Mouse (Mus musculus) lung, postnatal 4 days (tissue): ENCODE data around the gene Pdgfra.
A peak's percentile ranks its signal among the peaks of the same experiment; 100 is the strongest.

ENCODE experiments used
- DNase-seq, 2 experiments: peaks; one replicate each; pipeline ENCODE4 v3.0.0; 2021

Pdgfra gene

DNA sequence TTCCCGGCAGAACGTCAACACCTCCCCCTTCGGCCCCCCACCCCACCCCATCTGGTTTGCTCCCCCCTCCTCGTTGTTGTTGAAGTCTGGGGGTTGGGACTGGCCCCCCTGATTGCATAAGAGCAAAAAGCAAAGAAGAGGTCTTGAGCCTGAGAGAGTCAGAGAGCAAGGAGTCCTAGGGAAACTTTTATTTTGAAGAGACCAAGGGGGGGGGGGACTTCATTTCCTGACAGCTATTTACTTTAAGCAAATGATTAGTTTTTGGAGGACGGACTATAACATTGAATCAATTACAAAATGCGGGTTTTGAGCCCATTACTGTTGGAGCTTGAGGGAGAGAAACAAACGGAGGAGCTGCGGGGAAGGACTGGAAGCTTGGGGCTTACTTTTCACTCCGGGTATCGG, at the start of gene Pdgfra:
TSS of gene Pdgfra (plus strand) at position 272 of the 405 bp plus-strand sequence.
- DNase-seq = peak; percentile 32 to 42

DNA sequence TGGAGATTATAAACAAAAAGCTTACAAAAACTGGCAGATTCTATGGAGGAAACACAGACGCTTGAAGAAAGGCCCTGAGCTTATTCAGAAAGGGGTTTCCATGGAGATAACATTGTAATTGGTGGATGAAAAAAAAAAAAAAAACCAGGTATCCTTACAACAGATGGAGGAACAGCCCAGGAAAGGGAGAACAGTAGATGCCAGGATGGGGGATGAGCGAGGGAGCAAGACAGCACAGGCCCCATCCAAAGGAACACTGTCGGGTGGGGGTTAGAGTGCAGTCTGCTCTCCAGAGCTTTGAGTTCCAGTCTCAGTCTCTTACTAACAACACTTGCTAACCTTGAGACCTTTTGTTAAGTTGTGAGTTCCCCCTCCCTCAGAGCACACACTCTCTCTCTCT, 45.6 kb upstream of the Pdgfra start:
- DNase-seq = no peak

DNA sequence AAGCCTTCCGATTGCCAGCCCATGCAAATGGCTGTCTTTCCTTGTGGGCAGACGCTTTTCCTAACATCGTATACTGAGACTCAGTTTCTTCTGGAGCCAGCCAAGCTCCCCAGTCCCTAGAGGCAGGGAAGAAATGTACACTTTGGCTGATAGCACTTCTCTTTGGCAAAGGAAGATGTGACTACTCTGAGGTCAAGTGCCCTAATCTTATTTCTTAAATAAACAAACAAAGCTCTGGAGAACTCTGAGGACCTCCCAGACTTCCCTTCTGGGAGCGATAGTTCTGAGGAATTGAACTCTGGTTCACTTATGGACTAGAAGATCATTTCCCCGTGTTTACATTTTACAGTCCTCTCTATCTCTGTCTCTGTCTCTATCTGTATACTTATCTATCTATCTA, 42.7 kb upstream of the Pdgfra start:
- DNase-seq = no peak

DNA sequence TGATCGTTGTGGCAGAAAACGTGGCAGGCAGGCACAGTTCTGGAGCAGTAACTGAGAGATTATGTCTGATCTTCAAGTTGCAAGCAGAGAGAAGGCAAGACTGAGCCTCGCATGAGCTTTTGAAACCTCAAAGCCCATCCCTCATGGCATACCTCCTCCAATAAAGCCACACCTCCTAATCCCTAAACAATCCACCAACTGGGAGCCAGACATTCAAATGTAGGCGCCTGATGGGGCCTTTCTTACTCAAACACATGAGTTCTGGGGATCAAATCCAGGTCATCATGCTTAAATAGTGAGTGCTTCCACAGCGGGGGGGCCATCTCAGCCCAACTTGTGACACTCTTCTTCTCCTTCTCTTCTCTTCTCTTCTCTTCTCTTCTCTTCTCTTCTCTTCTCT, 40.3 kb upstream of the Pdgfra start:
- no peak for DNase-seq

DNA sequence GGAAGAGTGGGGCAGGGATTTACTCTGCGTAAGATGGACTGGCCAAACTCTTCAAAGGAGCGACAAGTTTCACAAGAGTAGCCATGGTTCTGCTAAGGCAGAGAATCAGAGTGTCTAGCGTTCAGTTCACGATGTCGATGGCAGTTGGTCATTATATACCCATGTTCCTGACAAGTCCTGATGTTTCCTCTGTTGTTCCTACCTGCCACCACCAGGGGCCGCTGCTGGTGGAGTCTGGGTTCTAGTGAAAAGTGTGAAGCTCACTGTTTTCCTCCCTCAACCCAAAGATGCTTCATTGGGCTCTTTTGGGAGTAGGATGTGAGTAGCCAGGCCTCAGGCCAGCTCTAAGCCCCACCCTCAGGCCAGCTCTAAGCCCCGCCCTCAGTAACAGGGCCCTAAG, 33.3 kb upstream of the Pdgfra start:
- no peak for DNase-seq

DNA sequence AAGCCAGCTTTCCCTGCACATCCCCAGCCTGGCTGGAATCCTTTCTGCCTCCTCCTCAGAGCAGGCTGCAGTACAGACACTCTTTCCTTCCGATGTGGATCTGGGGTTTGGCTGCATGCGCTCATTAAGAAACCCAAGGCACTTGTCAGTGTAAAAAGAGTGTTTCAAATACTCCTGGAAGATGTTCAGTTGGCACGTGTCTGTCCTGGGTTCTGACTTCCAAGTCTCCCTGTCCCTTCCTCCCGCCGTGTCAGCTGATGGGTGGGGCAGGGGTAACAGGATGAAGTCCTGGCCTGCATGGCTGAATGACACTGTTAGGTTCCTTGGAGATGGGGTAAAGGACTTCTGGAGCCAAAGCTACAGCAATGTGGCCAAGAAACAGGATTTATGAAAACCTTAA, 30.4 kb upstream of the Pdgfra start:
- DNase-seq = peak; percentile 8 to 22

DNA sequence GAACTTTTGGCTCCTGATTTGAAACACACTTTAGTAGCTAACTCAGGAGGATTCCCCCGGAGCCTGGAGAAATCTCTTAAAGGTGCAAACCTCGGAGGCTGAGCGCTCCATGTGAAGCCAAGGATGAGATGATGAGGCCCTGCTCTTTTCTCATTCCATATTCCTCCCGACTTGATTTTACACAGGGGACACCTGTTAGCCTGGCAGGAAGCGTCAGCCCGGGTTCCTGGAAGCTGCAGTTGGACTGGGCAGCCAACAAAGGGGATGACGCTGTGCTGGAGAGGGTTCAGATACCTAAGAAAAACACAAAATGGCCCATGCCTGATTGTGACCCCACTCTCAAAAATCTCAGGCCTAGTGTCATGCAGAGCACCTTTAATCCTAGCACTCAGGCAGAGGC, 17.4 kb upstream of the Pdgfra start:
- no peak for DNase-seq

DNA sequence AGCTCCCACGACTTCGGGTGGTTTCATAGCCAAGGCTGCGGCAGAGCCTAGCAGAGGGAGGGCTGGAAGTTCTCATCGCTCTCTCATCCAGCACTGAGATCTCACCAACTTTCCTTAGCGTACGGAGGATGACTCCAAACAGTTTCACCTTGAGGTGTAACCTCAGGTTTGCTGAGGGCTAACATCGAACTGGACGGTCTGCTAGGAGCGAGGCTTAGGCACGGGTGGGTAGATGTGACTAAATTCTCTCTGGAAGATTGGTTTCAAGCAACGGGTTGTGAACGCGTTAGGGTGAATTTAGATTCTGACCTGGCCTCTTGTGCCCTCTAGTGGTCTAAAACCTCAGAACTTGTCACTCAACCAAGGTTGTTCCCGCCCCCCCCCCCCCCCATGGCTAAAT, 9.0 kb upstream of the Pdgfra start:
- peak in 1 of 2 experiments; percentile 79 for DNase-seq

DNA sequence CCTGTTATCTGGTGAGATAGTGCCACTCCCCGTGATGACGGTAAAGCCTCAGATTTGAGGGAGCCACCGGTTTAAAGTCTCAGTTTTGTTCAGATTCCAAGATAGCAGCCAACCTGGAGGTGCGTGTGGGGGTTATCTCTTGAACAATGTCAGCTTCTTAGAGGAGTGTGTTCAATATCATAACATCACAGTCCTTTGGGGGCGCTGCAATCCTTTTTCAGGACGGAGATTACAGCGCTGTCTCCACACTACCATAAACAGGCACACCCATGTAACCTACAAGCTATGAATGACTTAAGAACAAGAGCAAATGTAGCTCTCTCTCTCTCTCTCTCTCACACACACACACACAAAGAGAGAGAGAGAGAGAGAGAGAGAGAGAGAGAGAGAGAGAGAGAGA, 8.3 kb upstream of the Pdgfra start:
- DNase-seq = no peak

DNA sequence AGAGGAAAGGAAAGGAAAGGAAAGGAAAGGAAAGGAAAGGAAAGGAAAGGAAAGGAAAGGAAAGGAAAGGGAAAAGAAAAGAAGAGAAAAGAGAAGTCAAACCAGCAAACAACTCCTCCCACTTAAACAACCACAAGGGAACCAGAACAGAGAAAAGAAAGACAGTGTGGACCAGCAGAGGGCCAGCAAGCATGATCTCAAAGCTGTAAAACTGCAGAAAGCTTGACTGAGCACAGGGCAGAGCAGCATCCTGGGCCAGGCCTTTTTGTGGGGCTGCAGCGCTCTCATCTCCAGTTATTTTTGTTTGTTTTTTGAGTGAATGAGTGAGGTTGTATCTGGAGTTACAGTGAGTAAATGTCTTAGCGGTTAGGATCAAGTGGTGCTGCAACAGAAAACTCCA, 6.8 kb upstream of the Pdgfra start:
- DNase-seq = no peak

DNA sequence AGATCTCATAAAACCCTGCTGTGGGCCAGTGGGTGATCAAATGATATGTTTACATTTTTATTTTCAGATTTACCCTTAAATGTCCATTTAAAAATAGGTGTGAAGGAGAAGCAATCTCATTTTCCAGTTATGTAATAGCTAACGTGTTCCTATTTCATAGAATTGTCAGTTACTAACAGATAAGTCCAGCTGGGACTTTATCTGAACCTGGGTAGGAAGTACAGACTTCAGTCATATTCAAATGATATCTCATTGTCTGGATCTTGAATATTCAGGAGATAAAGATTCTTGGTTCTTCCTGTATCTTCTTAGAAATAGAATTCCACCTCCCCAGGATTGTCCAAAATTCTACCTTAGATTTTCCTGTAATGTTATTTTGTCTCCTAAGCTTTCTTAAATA, 5.6 kb upstream of the Pdgfra start:
- DNase-seq = no peak

DNA sequence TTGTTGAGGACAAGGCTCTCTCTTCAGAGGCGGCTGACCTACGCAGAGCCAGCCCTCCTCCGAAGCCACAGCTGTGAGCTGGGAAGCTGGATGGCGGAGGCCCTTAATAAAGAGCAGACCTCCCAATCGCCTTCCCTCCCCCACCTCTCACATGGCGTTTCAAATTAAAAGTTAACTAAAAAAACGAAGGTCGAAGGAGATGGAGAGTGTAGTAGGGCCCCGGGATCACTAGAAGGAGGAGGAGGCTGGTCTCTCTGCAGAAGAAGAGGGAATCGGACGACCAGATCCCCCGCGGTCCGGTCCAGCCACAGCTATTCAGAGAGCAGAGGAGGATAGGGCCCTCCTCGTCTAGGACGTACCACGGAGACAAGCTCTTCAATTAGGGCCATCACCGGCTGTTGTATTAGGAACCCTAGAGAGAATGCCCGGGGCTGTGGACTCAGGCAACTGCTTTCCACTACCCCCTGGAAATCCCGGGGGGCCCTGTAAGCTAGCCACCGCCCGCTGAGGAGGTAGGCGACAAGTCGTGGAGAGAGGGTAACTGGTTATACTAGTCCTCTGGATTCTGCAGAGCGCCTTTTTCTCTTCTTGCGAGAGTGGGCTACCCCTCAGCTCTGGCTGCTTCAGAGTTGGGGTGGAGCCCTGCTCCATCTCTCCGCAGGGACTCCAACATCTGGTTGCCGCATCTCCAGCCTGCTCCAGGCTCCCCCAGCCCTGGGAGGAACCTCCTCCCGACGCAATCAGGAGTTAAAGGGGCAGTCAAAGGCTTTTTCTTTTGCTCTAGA, 3.6 kb upstream of the Pdgfra start:
- peak; percentile 23 to 49 for DNase-seq

DNA sequence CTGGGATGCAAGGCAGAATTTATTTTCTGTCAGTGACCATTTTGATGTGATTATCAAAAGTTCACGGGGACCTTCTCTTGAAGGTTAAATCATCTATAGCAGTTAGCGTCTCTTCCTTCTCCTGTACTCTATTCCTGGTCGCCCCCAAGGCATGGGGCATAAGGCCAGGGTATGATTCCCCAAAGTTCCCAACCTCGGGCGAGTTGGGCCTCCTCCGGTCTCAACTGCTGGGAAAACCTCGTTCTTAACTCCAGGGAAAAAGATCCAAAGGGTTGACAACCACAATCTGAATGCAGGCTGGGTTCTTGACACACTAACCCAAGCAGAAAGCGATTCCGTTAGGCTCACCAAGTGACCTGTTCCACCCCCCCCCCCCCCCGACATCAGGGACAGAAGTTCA, 2.7 kb upstream of the Pdgfra start:
- no peak for DNase-seq

DNA sequence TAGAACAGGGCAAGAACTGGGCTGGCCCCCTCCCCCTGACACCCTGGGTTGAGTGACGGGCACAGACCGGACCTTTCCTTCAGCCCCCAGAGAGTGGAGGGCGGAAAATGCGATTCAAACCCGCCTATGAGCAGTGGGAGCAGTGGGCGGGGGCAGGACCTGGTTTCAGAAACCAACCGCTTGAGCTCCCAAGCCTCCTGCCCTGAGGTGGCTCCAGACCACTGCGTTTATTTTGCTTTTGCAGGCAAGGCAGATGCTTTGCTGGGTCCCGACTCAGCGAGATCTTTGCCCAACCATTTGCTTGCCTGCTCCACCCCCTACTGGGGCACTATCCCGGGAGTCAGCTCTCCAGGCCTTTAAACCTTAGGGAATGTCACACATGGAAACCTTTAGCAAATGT, 2.2 kb upstream of the Pdgfra start:
- DNase-seq = peak; percentile 30 to 59

DNA sequence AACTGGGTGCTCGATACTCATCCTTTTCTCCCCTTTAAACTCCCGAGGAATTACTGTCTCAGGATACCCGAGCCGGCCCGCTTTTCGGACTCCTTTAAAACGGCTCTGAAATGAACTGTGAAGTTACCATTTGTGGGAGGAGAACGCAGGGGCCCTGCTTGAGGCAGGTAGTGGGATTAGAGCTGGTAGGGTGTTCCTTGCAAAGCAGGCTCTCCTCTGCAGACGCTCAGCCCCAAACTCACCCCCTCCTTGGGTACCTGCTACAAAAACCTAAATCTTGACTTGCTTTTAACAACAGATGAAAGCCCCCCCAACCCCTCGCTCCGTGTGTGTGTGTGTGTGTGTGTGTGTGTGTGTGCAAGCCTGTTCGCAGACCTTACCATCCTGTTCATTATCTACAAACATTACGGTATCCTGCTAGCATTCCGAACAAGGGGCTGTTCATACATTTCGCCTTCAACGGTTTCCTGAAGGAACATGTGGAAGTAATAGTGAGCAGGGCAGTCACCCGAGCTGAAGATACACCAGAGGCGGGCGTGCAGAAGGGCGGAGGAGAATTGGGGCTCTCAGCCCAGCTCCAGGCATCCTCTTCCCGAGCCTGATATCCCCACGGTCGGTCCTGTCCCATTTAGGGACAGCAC, 1.6 kb upstream of the Pdgfra start:
- DNase-seq = no peak

DNA sequence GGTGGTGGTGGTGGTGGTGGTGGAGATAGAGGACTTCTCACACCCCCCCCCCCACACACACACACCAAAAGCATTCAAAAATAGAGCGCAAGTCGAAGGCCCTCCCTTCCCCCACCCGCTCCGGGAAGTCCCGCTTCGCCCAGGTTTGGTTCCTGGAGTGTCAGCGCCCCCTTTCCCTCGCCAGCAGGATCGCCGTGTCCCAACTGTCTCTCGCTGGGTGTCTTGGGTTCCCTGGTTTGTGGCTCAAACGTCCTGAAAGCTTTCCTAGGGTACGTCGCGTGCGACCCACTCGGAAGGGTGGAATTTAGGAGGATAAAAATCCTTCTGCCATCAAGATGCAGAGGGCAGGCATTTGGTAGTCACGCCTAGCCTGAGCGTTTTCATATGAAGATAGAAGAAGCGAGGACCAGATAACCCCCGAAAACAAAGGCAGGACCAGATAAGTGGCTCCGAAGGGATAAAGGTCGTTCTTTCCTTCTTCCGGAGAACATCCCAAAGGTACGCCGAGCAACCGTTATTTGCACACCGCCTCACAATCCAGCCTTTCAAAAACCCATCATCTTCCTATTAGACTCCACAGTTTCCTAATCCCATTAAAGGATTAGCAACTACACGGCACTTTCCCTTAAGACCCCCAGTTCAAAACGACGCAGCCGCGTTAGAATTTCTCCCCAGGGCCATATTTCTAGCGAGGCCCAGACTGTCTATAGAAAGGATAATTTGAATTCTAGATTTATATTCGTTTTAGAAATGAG, 769 bp upstream of the Pdgfra start:
- peak; percentile 83 for DNase-seq

DNA sequence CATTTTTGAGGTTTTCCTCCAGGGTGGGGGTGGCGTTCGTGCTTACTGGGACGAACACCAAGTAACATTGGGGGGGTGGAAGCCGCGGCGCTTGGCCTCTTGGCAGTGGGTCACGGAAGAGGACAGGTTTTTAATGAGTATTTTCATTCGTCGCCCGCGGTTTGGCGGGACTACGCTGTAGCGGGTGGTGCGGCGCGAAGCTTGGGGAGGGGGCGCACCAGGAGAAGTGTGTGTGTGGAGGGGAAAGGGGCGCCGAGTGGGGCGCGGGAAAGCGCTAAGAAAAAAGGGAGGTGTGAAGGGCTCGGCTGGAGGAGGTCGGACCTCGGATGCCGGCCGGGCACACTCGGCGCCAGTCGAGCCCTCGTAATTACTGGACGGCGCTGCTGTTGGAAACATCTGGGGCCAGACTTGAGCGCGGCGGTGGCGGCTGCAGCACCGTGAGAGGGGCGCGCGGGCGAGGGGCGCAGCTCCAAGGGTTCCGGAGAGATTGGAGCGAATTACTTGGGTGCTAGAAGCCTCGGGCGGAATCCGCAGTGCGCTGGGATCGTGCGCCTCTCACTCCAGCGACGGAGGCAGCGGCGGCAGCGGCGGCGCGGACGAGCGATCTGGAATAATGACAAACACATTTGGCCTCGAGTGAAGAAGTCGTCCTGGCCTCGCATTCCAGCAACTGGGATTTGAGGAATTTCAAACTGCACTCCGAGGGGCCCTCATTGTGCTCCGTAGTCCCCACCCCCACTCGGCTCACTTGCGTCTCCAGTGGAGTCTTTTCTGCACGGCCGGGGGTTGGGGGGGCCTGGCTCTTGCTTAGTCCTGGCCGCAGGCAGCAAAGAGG, 916 bp downstream of the Pdgfra start:
- DNase-seq = peak; percentile 68 to 82

DNA sequence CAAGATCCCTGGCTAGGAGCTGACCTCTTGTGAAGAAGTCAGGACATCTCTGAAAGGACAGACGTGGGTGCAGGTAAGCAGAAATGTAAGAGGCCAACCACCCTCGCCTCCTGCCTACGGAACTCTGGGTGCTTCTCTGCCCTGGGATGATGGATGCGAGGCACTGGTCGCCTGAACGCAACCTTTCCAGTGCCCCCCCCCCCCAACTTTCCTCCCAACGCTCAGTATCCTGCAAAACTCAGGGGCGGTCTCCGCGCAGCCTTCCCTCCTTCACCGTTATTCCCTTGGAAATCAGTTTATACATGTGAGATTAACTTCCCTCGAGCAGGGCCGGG, 1.5 kb downstream of the Pdgfra start:
- DNase-seq = no peak

DNA sequence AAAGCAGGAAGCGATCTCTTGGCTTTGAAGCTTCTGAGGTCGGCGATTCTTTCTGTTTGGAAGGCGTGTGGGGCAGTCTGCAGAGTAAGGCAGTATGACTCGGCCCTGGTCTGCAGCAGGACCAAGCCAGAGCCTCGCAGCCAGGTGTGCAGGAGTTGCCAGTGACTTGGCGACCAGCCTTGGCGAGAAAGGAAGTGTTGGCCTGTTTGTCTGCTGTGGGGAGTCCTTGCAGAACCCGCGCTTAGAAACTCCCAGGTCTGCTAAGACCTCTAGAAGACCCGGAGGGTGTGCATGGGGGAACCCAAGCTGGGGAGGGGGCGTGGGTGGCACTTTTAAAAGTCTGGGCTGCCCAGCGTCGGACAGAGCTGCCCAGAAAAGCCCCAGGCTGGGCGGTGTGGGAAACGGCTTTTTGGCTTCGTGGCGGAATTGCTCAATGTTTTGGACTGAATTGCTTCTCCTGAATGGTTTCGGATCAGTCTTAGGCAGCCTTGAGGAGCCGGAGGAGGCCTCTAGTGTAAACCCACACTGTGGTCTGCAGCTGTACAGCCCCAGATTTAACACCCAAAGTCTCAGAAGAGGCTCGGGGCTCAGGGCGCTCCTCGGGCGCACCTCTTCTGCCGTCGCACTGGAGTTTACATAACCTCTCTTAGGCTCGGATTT, 2.0 kb downstream of the Pdgfra start:
- peak; percentile 51 to 63 for DNase-seq

DNA sequence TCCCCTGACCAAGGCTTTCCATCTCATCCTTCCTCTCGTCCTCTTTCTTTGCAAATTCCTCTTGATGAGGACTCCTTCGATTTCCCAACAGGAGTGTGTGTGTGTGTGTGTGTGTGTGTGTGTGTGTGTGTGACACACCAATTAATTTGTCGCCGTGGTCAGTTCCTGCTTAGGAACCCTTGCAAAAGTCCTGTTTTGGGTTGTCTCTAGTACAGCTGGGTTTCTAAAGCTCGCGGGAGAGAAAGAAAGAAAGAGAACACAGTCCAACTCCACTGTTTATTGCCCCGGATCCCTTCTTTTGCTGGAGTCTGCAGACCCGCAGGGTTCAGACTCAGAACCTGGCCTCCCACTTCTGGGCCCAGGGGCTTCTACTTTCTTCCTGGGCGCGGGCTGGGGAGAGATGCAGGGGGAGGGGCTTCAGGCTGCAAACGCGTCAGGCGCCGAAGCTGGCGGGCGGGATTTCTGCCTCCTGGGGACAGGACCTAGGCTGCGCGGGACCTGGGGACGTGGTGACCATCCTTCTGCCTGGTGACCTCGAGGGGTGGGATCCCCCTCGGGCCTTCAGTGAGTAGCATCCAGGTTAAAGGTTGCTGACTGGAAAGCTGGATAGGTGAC, 2.6 kb downstream of the Pdgfra start:
- DNase-seq = peak; percentile 51 to 71

DNA sequence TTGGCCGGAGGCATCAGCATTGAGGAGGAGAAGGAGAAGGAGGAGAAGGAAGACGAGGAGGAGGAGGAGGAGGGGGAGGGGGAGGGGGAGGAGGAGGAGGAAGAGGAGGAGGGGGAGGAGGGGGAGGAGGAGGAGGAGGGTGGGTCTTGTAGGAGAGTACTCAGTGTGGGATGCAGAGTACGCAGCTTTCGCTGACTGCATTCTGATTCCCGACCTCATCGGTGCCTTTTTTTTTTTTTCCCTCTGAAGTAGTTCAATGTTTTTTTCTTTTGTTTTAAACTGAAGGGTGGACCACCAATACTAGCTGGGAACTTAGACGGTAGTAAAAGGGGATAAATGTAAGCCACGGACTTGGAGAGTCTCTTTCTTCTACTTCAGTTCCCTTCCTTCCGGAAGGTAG, 3.2 kb downstream of the Pdgfra start:
- no peak for DNase-seq
